9 mouse cellular contexts compared by ENCODE assay signal in genomic region chr14:37033241-37033640, GRCm38 (mm10). TPM values are rescaled to one million over a fixed set of nuclear protein-coding genes. Genes with fewer than 3 reads are reported as not detected.
DNase-seq lines count a peak whose midpoint lies in the region; ATAC-seq lines count a peak whose summit lies in the region.
"Had no signal": no experiment of that assay in that cellular context is flagged by ENCODE, and none has a peak within 500 bp of the region (broad histone marks: within the 10 kb centered on the region; RNA-seq: fewer than 3 reads in every experiment).

No protein-coding gene starts in this region.

- ATAC-seq in forebrain, embryonic 11.5 days (replicated peaks; ENCODE audit: low FRiP score), result peak; percentile 71; the same call in 1 of the 2 replicates
- ATAC-seq in hindbrain, embryonic 11.5 days (ENCODE audit: low FRiP score), result peak; percentile 57; the same call in 1 of the 2 replicates
- peak; percentile 82 for ATAC-seq in megakaryocyte, adult 5-6 weeks (ENCODE audit: poor library complexity, severe bottlenecking)

- H3K4me3 ChIP-seq in forebrain, embryonic 11.5 days (ENCODE audit: low read depth, low read length), result no peak overlapping the region
- no peak overlapping the region for H3K4me3 ChIP-seq in hindbrain, embryonic 11.5 days (ENCODE audit: low read depth, low read length)
- H3K4me3 ChIP-seq: megakaryocyte, embryonic 14.5 days had no signal

- no peaks in the 10 kb centered on the region for H3K27me3 ChIP-seq in forebrain, embryonic 11.5 days (ENCODE audit: control insufficient read depth, insufficient read depth, low read length)
- H3K27me3 ChIP-seq in hindbrain, embryonic 11.5 days (ENCODE audit: control insufficient read depth, insufficient read depth, low read length), result no peaks in the 10 kb centered on the region

- no peaks in the 10 kb centered on the region for H3K36me3 ChIP-seq in forebrain, embryonic 11.5 days (ENCODE audit: control insufficient read depth, insufficient read depth, low read length)
- H3K36me3 ChIP-seq in hindbrain, embryonic 11.5 days (ENCODE audit: control insufficient read depth, insufficient read depth, low read length), result no peaks in the 10 kb centered on the region

- no peak overlapping the region for H3K4me2 ChIP-seq in forebrain, embryonic 11.5 days (ENCODE audit: low read depth, low read length, severe bottlenecking)
- no peak overlapping the region for H3K4me2 ChIP-seq in hindbrain, embryonic 11.5 days (replicated peaks; ENCODE audit: low read depth, low read length)

- WGBS in forebrain, embryonic 11.5 days, result 19% methylated on average over 7 of the region's 7 CpGs
- 23% methylated on average over 7 of the region's 7 CpGs for whole genome bisulfite sequencing in hindbrain, embryonic 11.5 days

- DNase-seq in NIH3T3 (ENCODE audit: low read depth), result peak; percentile 83
- peak; percentile 25 for DNase-seq in c-Kit-positive CD71-negative TER-119-negative erythroid progenitor cells, embryonic 14.5 days (ENCODE audit: low read depth)
- DNase-seq in forebrain, embryonic 11.5 days (ENCODE audit: low spot score), result peak; percentile 84
- DNase-seq in hindbrain, embryonic 11.5 days (ENCODE audit: low spot score), result peak; percentile 83
- DNase-seq in layer of hippocampus, postnatal 10 days (ENCODE audit: low spot score in 2 of 2), result peak; percentile 88 to 91
- peak; percentile 86 to 90 for DNase-seq in right cerebral cortex, postnatal 10 days (ENCODE audit: low spot score in 2 of 2)
- peak; percentile 33 for DNase-seq in yolk sac, embryonic 10.5 days (ENCODE audit: low spot score)

- H3K9ac ChIP-seq in forebrain, embryonic 11.5 days (ENCODE audit: low read length), result no peak overlapping the region
- H3K9ac ChIP-seq in hindbrain, embryonic 11.5 days (ENCODE audit: low read depth, low read length), result no peak overlapping the region

- H3K4me1 ChIP-seq in forebrain, embryonic 11.5 days (replicated peaks; ENCODE audit: control insufficient read depth, insufficient read depth, low read length), result no peaks in the 10 kb centered on the region
- no peaks in the 10 kb centered on the region for H3K4me1 ChIP-seq in hindbrain, embryonic 11.5 days (replicated peaks; ENCODE audit: control insufficient read depth, insufficient read depth, low read length)
- H3K4me1 ChIP-seq: megakaryocyte, embryonic 14.5 days had no signal

- H3K9me3 ChIP-seq in forebrain, embryonic 11.5 days (ENCODE audit: control insufficient read depth, low read length), result no peaks in the 10 kb centered on the region
- H3K9me3 ChIP-seq in hindbrain, embryonic 11.5 days (ENCODE audit: control insufficient read depth, low read length), result no peaks in the 10 kb centered on the region
- H3K9me3 ChIP-seq: megakaryocyte, embryonic 14.5 days had no signal

- H3K27ac ChIP-seq in forebrain, embryonic 11.5 days (ENCODE audit: low read depth, low read length), result no peak overlapping the region
- no peak overlapping the region for H3K27ac ChIP-seq in hindbrain, embryonic 11.5 days (ENCODE audit: low read depth, low read length)

RNA-seq across cellular contexts. Expression of gene Rgr, which starts 15.5 kb away (rescaled TPM):
- polyA plus RNA-seq in forebrain, embryonic 11.5 days (2014; fragmentation: Nextera tagmentation; extraction: Ambion mirVana), result not detected in 2 replicates
- not detected in 2 replicates for polyA plus RNA-seq in hindbrain, embryonic 11.5 days (2014; fragmentation: Nextera tagmentation; extraction: Ambion mirVana)
- not detected for total RNA-seq in layer of hippocampus, postnatal 10 days (2021)
- total RNA-seq in megakaryocyte, adult 5-6 weeks (2015), result not detected in 2 replicates
- not detected in 2 replicates for total RNA-seq in megakaryocyte, adult 5-6 weeks (2017)

RNA-seq across cellular contexts. Expression of gene Lrit1, which starts 21.4 kb away (rescaled TPM):
- polyA plus RNA-seq in forebrain, embryonic 11.5 days (2014; fragmentation: Nextera tagmentation; extraction: Ambion mirVana), result not detected in 2 replicates
- polyA plus RNA-seq in hindbrain, embryonic 11.5 days (2014; fragmentation: Nextera tagmentation; extraction: Ambion mirVana), result not detected in 2 replicates
- not detected for total RNA-seq in layer of hippocampus, postnatal 10 days (2021)
- not detected in 2 replicates for total RNA-seq in megakaryocyte, adult 5-6 weeks (2015)
- not detected in 2 replicates for total RNA-seq in megakaryocyte, adult 5-6 weeks (2017)

RNA-seq across cellular contexts. Expression of gene Lrit2, which starts 34.5 kb away (rescaled TPM):
- polyA plus RNA-seq in forebrain, embryonic 11.5 days (2014; fragmentation: Nextera tagmentation; extraction: Ambion mirVana), result not detected in 2 replicates
- not detected in 2 replicates for polyA plus RNA-seq in hindbrain, embryonic 11.5 days (2014; fragmentation: Nextera tagmentation; extraction: Ambion mirVana)
- not detected for total RNA-seq in layer of hippocampus, postnatal 10 days (2021)
- not detected in 2 replicates for total RNA-seq in megakaryocyte, adult 5-6 weeks (2015)
- not detected in 2 replicates for total RNA-seq in megakaryocyte, adult 5-6 weeks (2017)

Comparison
In these comparisons a context has a peak if more than half of its experiments do, and no peak if none do; other contexts are left out.
1. DNase-seq: peak in every context shown above with its lines; median percentile 90 in layer of hippocampus, postnatal 10 days; 88 in right cerebral cortex, postnatal 10 days; 84 in forebrain, embryonic 11.5 days; 83 in NIH3T3; 83 in hindbrain, embryonic 11.5 days; 33 in yolk sac, embryonic 10.5 days; 25 in c-Kit-positive CD71-negative TER-119-negative erythroid progenitor cells, embryonic 14.5 days.